Mouse (Mus musculus) spleen, adult 2 months (tissue): Measurements from ENCODE around the gene Ift43.

Experiments
- CTCF ChIP-seq: fragments of 200-500 bp; IDR thresholded peaks from 2 replicates; pipeline ENCODE4 v1.5.1; 2011; ENCODE audit warnings: mild to moderate bottlenecking, inconsistent platforms; ENCODE audit not compliant: insufficient read depth, insufficient read length, insufficient replicate concordance; ENCODE audit errors: extremely low read depth
- POLR2A ChIP-seq: fragments of 200-500 bp; IDR thresholded peaks from 2 replicates; pipeline ENCODE4 v1.6.1; 2011; ENCODE audit warnings: low read depth, low read length, inconsistent platforms

DNA sequence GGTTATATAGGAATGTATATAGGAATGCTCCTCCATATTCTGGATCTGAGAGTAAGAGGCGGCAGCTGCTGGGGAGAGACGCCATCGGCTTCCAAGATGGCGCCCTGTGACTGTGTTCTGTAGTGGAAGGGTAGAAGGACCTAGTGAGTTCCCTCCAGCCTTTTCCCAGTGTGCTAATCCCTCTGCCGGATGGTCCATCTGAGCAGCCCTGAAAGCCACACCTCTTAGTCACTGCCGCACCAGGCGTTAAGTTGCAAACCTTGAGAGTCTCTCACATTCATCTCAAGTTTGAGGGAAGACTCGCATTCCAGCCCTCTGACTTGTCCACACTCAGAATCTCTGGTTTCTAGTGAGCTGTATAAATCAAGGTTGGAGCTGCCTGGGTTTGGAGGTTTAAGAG is 46.7 kb downstream of the Ift43 start:
- TF ChIP-seq POLR2A (no peak), CTCF (no peak)
